ENCODE assay signal across 10 mouse cellular contexts in genomic region chr1:134290909-134291308, GRCm38 (mm10). TPM values are rescaled to one million over a fixed set of nuclear protein-coding genes. Genes with fewer than 3 reads are reported as not detected.
A peak's percentile ranks its signal among the peaks of the same experiment; 100 is the strongest.
DNase-seq lines count a peak whose midpoint lies in the region; ATAC-seq and TF ChIP-seq lines count a peak whose summit lies in the region.
"Had no signal": no experiment of that assay in that cellular context is flagged by ENCODE, and none has a peak within 500 bp of the region (broad histone marks: within the 10 kb centered on the region; RNA-seq: fewer than 3 reads in every experiment).

No protein-coding gene starts in this region.

- no peaks in the 10 kb centered on the region; the same call in 1 of the 2 replicates for H3K4me1 ChIP-seq in lung, embryonic 14.5 days (ENCODE audit: insufficient read depth)
- H3K4me1 ChIP-seq in midbrain, embryonic 10.5 days: peaks cover 33% of the 10 kb centered on the region

- no peaks in the 10 kb centered on the region for H3K9me3 ChIP-seq in lung, embryonic 14.5 days (ENCODE audit: low read depth, low read length)
- no peaks in the 10 kb centered on the region for H3K9me3 ChIP-seq in midbrain, embryonic 10.5 days (replicated peaks)

- DNase-seq in lung, embryonic 14.5 days: no peak
- no peak for DNase-seq in lung, postnatal 25 days (ENCODE audit: low spot score)
- DNase-seq in cerebellum, adult 11-12 months: peak; percentile 71
- peak; percentile 50 for DNase-seq in gastrocnemius, postnatal 25 days
- peak; percentile 14 for DNase-seq in splenic B cell, adult 2 months (ENCODE audit: low read depth, low spot score)
- no peak for DNase-seq in midbrain, embryonic 10.5 days (ENCODE audit: low spot score)
- DNase-seq in thymus, postnatal 14 days: no peak
- no peak for DNase-seq in right cerebral cortex, postnatal 25 days

- H3K36me3 ChIP-seq in lung, embryonic 14.5 days (ENCODE audit: insufficient read depth): no peaks in the 10 kb centered on the region
- no peaks in the 10 kb centered on the region for H3K36me3 ChIP-seq in splenic B cell, adult 2 months (ENCODE audit: control insufficient read depth, insufficient read depth, low read length, poor library complexity, severe bottlenecking)
- H3K36me3 ChIP-seq in midbrain, embryonic 10.5 days: no peaks in the 10 kb centered on the region
- H3K36me3 ChIP-seq: embryonic facial prominence, embryonic 13.5 days had no signal

- H3K4me2 ChIP-seq in lung, embryonic 14.5 days: no peak overlapping the region
- H3K4me2 ChIP-seq: embryonic facial prominence, embryonic 13.5 days had no signal

- no peak overlapping the region for H3K4me3 ChIP-seq in lung, embryonic 14.5 days (ENCODE audit: low read depth, low read length)
- H3K4me3 ChIP-seq in midbrain, embryonic 10.5 days: no peak overlapping the region
- H3K4me3 ChIP-seq: embryonic facial prominence, embryonic 13.5 days had no signal

- peak; percentile 37 for TF ChIP-seq CTCF in lung, embryonic 14.5 days (IDR thresholded peaks at IDR 0.05; ENCODE audit: low read depth)

- no peak for ATAC-seq in lung, embryonic 14.5 days (ENCODE audit: insufficient read depth)

- no peaks in the 10 kb centered on the region for H3K27me3 ChIP-seq in lung, embryonic 14.5 days (ENCODE audit: insufficient read depth, low read length)
- H3K27me3 ChIP-seq in splenic B cell, adult 2 months (ENCODE audit: control insufficient read depth, insufficient read depth, low read length, poor library complexity, severe bottlenecking): no peaks in the 10 kb centered on the region
- H3K27me3 ChIP-seq in midbrain, embryonic 10.5 days (ENCODE audit: low read depth, poor library complexity, severe bottlenecking): no peaks in the 10 kb centered on the region

- no peak overlapping the region for H3K9ac ChIP-seq in lung, embryonic 14.5 days
- H3K9ac ChIP-seq: embryonic facial prominence, embryonic 13.5 days had no signal

- 59% methylated on average over 5 of the region's 5 CpGs for whole genome bisulfite sequencing in lung, embryonic 14.5 days
- 63% methylated on average over 5 of the region's 5 CpGs for WGBS in midbrain, embryonic 10.5 days

- H3K27ac ChIP-seq in lung, embryonic 14.5 days (ENCODE audit: low read depth): no peak overlapping the region
- H3K27ac ChIP-seq in midbrain, embryonic 10.5 days (replicated peaks): no peak overlapping the region

RNA-seq across cellular contexts. Expression of gene Myog, which starts 1.1 kb away (rescaled TPM):
- polyA plus RNA-seq in lung, embryonic 14.5 days (2014; fragmentation: Nextera tagmentation; extraction: Ambion mirVana): not detected in 2 replicates
- total RNA-seq in gastrocnemius, postnatal 25 days (2021): 10 to 100 TPM; 16.2 to 26.0 TPM
- 0.07 TPM in 1 of 2 replicates, not detected in the other for polyA plus RNA-seq in midbrain, embryonic 10.5 days (2016; fragmentation: Nextera tagmentation; extraction: Ambion mirVana)
- total RNA-seq: left cerebral cortex, adult 8-10 months had no signal

RNA-seq across cellular contexts. Expression of gene Ppfia4, which starts 41.8 kb away (rescaled TPM):
- polyA plus RNA-seq in lung, embryonic 14.5 days (2014; fragmentation: Nextera tagmentation; extraction: Ambion mirVana): 2.4 and 2.6 TPM in 2 replicates
- 1 to 10 TPM in 1 of 2 experiments, under 1 TPM in 1; 0.97 to 1.0 TPM for total RNA-seq in gastrocnemius, postnatal 25 days (2021)
- 2.0 and 3.5 TPM in 2 replicates for polyA plus RNA-seq in midbrain, embryonic 10.5 days (2016; fragmentation: Nextera tagmentation; extraction: Ambion mirVana)

RNA-seq across cellular contexts. Expression of gene Adora1, which starts 55.7 kb away (rescaled TPM):
- 0.30 and 0.92 TPM in 2 replicates for polyA plus RNA-seq in lung, embryonic 14.5 days (2014; fragmentation: Nextera tagmentation; extraction: Ambion mirVana)
- 1 to 10 TPM in 1 of 2 experiments, under 1 TPM in 1; 0.49 to 2.7 TPM for total RNA-seq in gastrocnemius, postnatal 25 days (2021)
- polyA plus RNA-seq in midbrain, embryonic 10.5 days (2016; fragmentation: Nextera tagmentation; extraction: Ambion mirVana): 0.14 and 0.17 TPM in 2 replicates

Comparison
In these comparisons a context has a peak if more than half of its experiments do, and no peak if none do; other contexts are left out.
1. DNase-seq: peak in cerebellum, adult 11-12 months (single experiment), gastrocnemius, postnatal 25 days (single experiment) and splenic B cell, adult 2 months (single experiment); none in lung, embryonic 14.5 days (single experiment), lung, postnatal 25 days (single experiment), midbrain, embryonic 10.5 days (single experiment), thymus, postnatal 14 days (single experiment) and right cerebral cortex, postnatal 25 days (single experiment).